Mouse (Mus musculus) neural tube, embryonic 11.5 days (tissue): Measurements from ENCODE around the gene Birc6. TPM values are rescaled to one million over a fixed set of nuclear protein-coding genes. Genes with fewer than 3 reads are reported as not detected.

Source experiments
- ATAC-seq: fragments of 200-750 bp; cut with Nextera tagmentation; 2 replicates; pipeline ENCODE4 v1.8.0; 2017; ENCODE audit warnings: moderate number of reproducible peaks, mild to moderate bottlenecking, moderate TSS enrichment, moderate library complexity; ENCODE audit not compliant: insufficient read depth, low FRiP score, low TSS enrichment
- DNase-seq: peaks from one replicate; pipeline ENCODE4 v3.0.0-alpha.2; 2015; ENCODE audit warnings: low spot score
- H3K27ac ChIP-seq: fragments of 300-500 bp; sonication (generic); 2 replicates; pipeline ENCODE4 v1.5.1; 2014; ENCODE audit warnings: low read depth, mild to moderate bottlenecking, low read length
- H3K27me3 ChIP-seq: fragments of 300-500 bp; sonication (generic); 2 replicates; pipeline ENCODE4 v1.6.1; 2014; ENCODE audit warnings: mild to moderate bottlenecking, low read length, mixed read lengths; ENCODE audit not compliant: control insufficient read depth, insufficient read depth
- H3K36me3 ChIP-seq: fragments of 300-500 bp; sonication (generic); 2 replicates; pipeline ENCODE4 v1.6.1; 2014; ENCODE audit warnings: mild to moderate bottlenecking, low read length, moderate library complexity, mixed read lengths; ENCODE audit not compliant: control insufficient read depth, insufficient read depth
- H3K4me1 ChIP-seq: fragments of 300-500 bp; sonication (generic); 2 replicates; pipeline ENCODE4 v1.6.1; 2014; ENCODE audit warnings: low read length, mixed read lengths; ENCODE audit not compliant: control insufficient read depth, insufficient read depth
- H3K4me2 ChIP-seq: fragments of 300-500 bp; sonication (generic); 2 replicates; pipeline ENCODE4 v1.6.1; 2014; ENCODE audit warnings: low read depth, mild to moderate bottlenecking, moderate library complexity
- H3K4me3 ChIP-seq: fragments of 300-500 bp; sonication (generic); 2 replicates; pipeline ENCODE4 v1.5.1; 2014; ENCODE audit warnings: low read depth, low read length
- H3K9ac ChIP-seq: fragments of 300-500 bp; sonication (generic); 2 replicates; pipeline ENCODE4 v1.6.1; 2014; ENCODE audit warnings: mild to moderate bottlenecking, low read length
- H3K9me3 ChIP-seq: fragments of 300-500 bp; sonication (generic); 2 replicates; pipeline ENCODE4 v1.6.1; 2016; ENCODE audit warnings: low read length; ENCODE audit not compliant: control insufficient read depth
- WGBS: fragments of 180-500 bp; shearing (Covaris S2); extraction: QIAGEN DNeasy Blood & Tissue Kit; methylation state at CpG from one replicate; pipeline ENCODE4 v1.1.7; 2014; 5-methylcytosine and 5-hydroxymethylcytosine counted together
- polyA plus RNA-seq: library from polyadenylated mRNA; unstranded; fragments of >200 nt; fragmentation: Nextera tagmentation; extraction: Ambion mirVana; gene quantifications from 2 replicates; pipeline ENCODE4 v1.2.1, GENCODE M21; 2014

Birc6 gene
- polyA plus RNA-seq, 1 experiment from 2014 or later = 79.5 TPM

GRCm38 (mm10) chr17:74706593-74706992, 178.5 kb downstream of the Birc6 start:
- no peak overlapping the region for H3K9ac ChIP-seq
- no peaks in the 10 kb centered on the region for H3K9me3 ChIP-seq
- no peak for DNase-seq
- no peaks in the 10 kb centered on the region for H3K36me3 ChIP-seq
- ATAC-seq = no peak
- no peaks in the 10 kb centered on the region for H3K27me3 ChIP-seq
- H3K4me3 ChIP-seq = no peak overlapping the region
- no peaks in the 10 kb centered on the region for H3K4me1 ChIP-seq
- no peak overlapping the region for H3K27ac ChIP-seq
- no peak overlapping the region for H3K4me2 ChIP-seq

- no peak for DNase-seq
- H3K4me2 ChIP-seq = no peak overlapping the region
- no peaks in the 10 kb centered on the region for H3K36me3 ChIP-seq
- no peaks in the 10 kb centered on the region for H3K9me3 ChIP-seq
- no peaks in the 10 kb centered on the region for H3K4me1 ChIP-seq
- WGBS = 81% methylated on average over 7 of the region's 7 CpGs
- no peak overlapping the region for H3K4me3 ChIP-seq
- no peak overlapping the region for H3K9ac ChIP-seq
- no peaks in the 10 kb centered on the region for H3K27me3 ChIP-seq
- ATAC-seq = no peak
- no peak overlapping the region for H3K27ac ChIP-seq
Measured at GRCm38 (mm10) chr17:74707637-74708152, 179.6 kb downstream of the Birc6 start.

- Histone ChIP-seq H3K27me3 (no peaks in the 10 kb centered on the region), H3K4me1 (no peaks in the 10 kb centered on the region), H3K9ac (no peak overlapping the region), H3K4me2 (no peak overlapping the region), H3K9me3 (no peaks in the 10 kb centered on the region), H3K4me3 (no peak overlapping the region), H3K36me3 (no peaks in the 10 kb centered on the region), H3K27ac (no peak overlapping the region)
- 74% methylated on average over 4 of the region's 4 CpGs for WGBS
- DNase-seq (no peak), ATAC-seq (no peak)
Measured at GRCm38 (mm10) chr17:74710731-74711130, 182.6 kb downstream of the Birc6 start.

- Histone ChIP-seq H3K36me3 (no peaks in the 10 kb centered on the region), H3K27ac (no peak overlapping the region), H3K9me3 (no peaks in the 10 kb centered on the region), H3K4me2 (no peak overlapping the region), H3K9ac (no peak overlapping the region), H3K4me1 (no peaks in the 10 kb centered on the region), H3K27me3 (no peaks in the 10 kb centered on the region), H3K4me3 (no peak overlapping the region)
- 91% methylated on average over 8 of the region's 8 CpGs for WGBS
- ATAC-seq (no peak), DNase-seq (no peak)
Measured at GRCm38 (mm10) chr17:74711627-74712026, 183.5 kb downstream of the Birc6 start.

- WGBS = 59% methylated on average over 3 of the region's 3 CpGs
- Histone ChIP-seq H3K9ac (no peak overlapping the region), H3K9me3 (no peaks in the 10 kb centered on the region), H3K4me1 (peaks cover 7% of the 10 kb centered on the region; the same call in 1 of the 2 replicates), H3K36me3 (no peaks in the 10 kb centered on the region), H3K4me2 (no peak overlapping the region), H3K27me3 (no peaks in the 10 kb centered on the region), H3K4me3 (no peak overlapping the region), H3K27ac (no peak overlapping the region)
- DNase-seq (no peak), ATAC-seq (no peak)
Measured at GRCm38 (mm10) chr17:74715128-74715527, 187.0 kb downstream of the Birc6 start.

GRCm38 (mm10) chr17:74715724-74716123, 187.6 kb downstream of the Birc6 start:
- WGBS = 80% methylated on average over 1 of the region's 1 CpGs
- H3K9ac ChIP-seq = no peak overlapping the region
- H3K4me1 ChIP-seq = peaks cover 7% of the 10 kb centered on the region; the same call in 1 of the 2 replicates

GRCm38 (mm10) chr17:74716643-74717042, 188.5 kb downstream of the Birc6 start:
- H3K4me2 ChIP-seq = no peak overlapping the region
- no peak overlapping the region for H3K4me3 ChIP-seq
- H3K36me3 ChIP-seq = no peaks in the 10 kb centered on the region
- H3K27me3 ChIP-seq = no peaks in the 10 kb centered on the region
- peaks cover 7% of the 10 kb centered on the region; the same call in 1 of the 2 replicates for H3K4me1 ChIP-seq
- H3K9me3 ChIP-seq = no peaks in the 10 kb centered on the region
- 74% methylated on average over 3 of the region's 3 CpGs for WGBS
- no peak for ATAC-seq
- no peak for DNase-seq
- no peak overlapping the region for H3K27ac ChIP-seq
- H3K9ac ChIP-seq = no peak overlapping the region

More at GRCm38 (mm10) chr17:74715724-74716123, 187.6 kb downstream of the Birc6 start:
- no peak for DNase-seq
- no peaks in the 10 kb centered on the region for H3K27me3 ChIP-seq
- no peaks in the 10 kb centered on the region for H3K36me3 ChIP-seq
- no peaks in the 10 kb centered on the region for H3K9me3 ChIP-seq
- no peak overlapping the region for H3K4me3 ChIP-seq
- no peak for ATAC-seq
- H3K27ac ChIP-seq = no peak overlapping the region
- no peak overlapping the region for H3K4me2 ChIP-seq

- Histone ChIP-seq H3K4me2 (peak overlapping the region; percentile 69), H3K27ac (no peak overlapping the region), H3K9me3 (no peaks in the 10 kb centered on the region), H3K36me3 (no peaks in the 10 kb centered on the region), H3K4me3 (peak overlapping the region; percentile 90), H3K9ac (peak overlapping the region; percentile 45), H3K27me3 (no peaks in the 10 kb centered on the region), H3K4me1 (peaks cover 7% of the 10 kb centered on the region; the same call in 1 of the 2 replicates)
- ATAC-seq (0 out of 2 replicates have a peak, but pooled peaks have one; percentile 22), DNase-seq (no peak)
- 10% methylated on average over 14 of the region's 14 CpGs for whole genome bisulfite sequencing
Measured at GRCm38 (mm10) chr17:74717091-74717617, 189.1 kb downstream of the Birc6 start.

GRCm38 (mm10) chr17:74717618-74718151, 189.6 kb downstream of the Birc6 start, which contains the start of gene Ttc27:
Gene Ttc27, plus strand, starts transcription at chr17:74717732.
- Histone ChIP-seq H3K9ac (peak within 1 kb of the TSS; percentile 65), H3K27ac (no peak within 1 kb of the TSS), H3K27me3 (no peaks in the 10 kb centered on the region), H3K4me3 (peak within 1 kb of the TSS; percentile 90), H3K9me3 (no peaks in the 10 kb centered on the region), H3K4me2 (peak within 1 kb of the TSS; percentile 80), H3K36me3 (no peaks in the 10 kb centered on the region), H3K4me1 (peaks cover 7% of the 10 kb centered on the region; the same call in 1 of the 2 replicates)
- under 1% methylated on average over 31 of the region's 31 CpGs for WGBS
- DNase-seq (peak; percentile 93), ATAC-seq (peak; percentile 87)
